Mouse (Mus musculus) hindbrain, postnatal 0 days (tissue): ENCODE measurements at regions not wholly inside any gene's neighbourhood (a gene's known extent, or its start where the extent isn't known, plus 50 kb on each side); places are given as distances from the start of the nearest gene placed in this dataset.
A peak's percentile ranks its signal among the peaks of the same experiment; 100 is the strongest.

ENCODE experiments used
- ATAC-seq: fragments of 200-750 bp; cut with Nextera tagmentation; 2 replicates; pipeline ENCODE4 v1.8.0; 2017; ENCODE audit warnings: mild to moderate bottlenecking, moderate TSS enrichment, moderate library complexity
- DNase-seq: peaks from one replicate; pipeline ENCODE4 v3.0.0-alpha.2; 2015; ENCODE audit warnings: low spot score
- H3K27ac ChIP-seq: fragments of 300-500 bp; sonication (generic); 2 replicates; pipeline ENCODE4 v1.5.1; 2014; ENCODE audit warnings: mild to moderate bottlenecking
- H3K27me3 ChIP-seq: fragments of 300-500 bp; sonication (generic); 2 replicates; pipeline ENCODE4 v1.6.1; 2014; ENCODE audit warnings: low read length, mixed read lengths; ENCODE audit not compliant: insufficient read depth
- H3K36me3 ChIP-seq: fragments of 300-500 bp; sonication (generic); 2 replicates; pipeline ENCODE4 v1.6.1; 2014; ENCODE audit warnings: low read length, mixed read lengths; ENCODE audit not compliant: insufficient read depth
- H3K4me1 ChIP-seq: fragments of 300-500 bp; sonication (generic); 2 replicates; pipeline ENCODE4 v1.6.1; 2014; ENCODE audit warnings: antibody characterized with exemption, low read length, mixed read lengths; ENCODE audit not compliant: insufficient read depth
- H3K4me2 ChIP-seq: fragments of 300-500 bp; sonication (generic); 2 replicates; pipeline ENCODE4 v1.6.1; 2014; ENCODE audit warnings: low read depth, mild to moderate bottlenecking, low read length, moderate library complexity, mixed read lengths
- H3K4me3 ChIP-seq: fragments of 300-500 bp; sonication (generic); 2 replicates; pipeline ENCODE4 v1.5.1; 2014; ENCODE audit warnings: low read length
- H3K9ac ChIP-seq: fragments of 300-500 bp; sonication (generic); replicated peaks from 2 replicates; pipeline ENCODE4 v1.6.1; 2014; ENCODE audit warnings: mild to moderate bottlenecking, low read length, moderate library complexity, mixed read lengths
- H3K9me3 ChIP-seq: fragments of 300-500 bp; sonication (generic); 2 replicates; pipeline ENCODE4 v1.6.1; 2016; ENCODE audit warnings: low read length, mixed read lengths
- CTCF ChIP-seq: IDR thresholded peaks from 2 replicates; pipeline ENCODE4 v1.5.1; 2016; ENCODE audit warnings: antibody characterized with exemption, control low read depth, low read depth
- WGBS: fragments of 180-500 bp; shearing (Covaris S2); extraction: QIAGEN DNeasy Blood & Tissue Kit; methylation state at CpG from one replicate; pipeline ENCODE4 v1.1.7; 2014; 5-methylcytosine and 5-hydroxymethylcytosine counted together

DNA sequence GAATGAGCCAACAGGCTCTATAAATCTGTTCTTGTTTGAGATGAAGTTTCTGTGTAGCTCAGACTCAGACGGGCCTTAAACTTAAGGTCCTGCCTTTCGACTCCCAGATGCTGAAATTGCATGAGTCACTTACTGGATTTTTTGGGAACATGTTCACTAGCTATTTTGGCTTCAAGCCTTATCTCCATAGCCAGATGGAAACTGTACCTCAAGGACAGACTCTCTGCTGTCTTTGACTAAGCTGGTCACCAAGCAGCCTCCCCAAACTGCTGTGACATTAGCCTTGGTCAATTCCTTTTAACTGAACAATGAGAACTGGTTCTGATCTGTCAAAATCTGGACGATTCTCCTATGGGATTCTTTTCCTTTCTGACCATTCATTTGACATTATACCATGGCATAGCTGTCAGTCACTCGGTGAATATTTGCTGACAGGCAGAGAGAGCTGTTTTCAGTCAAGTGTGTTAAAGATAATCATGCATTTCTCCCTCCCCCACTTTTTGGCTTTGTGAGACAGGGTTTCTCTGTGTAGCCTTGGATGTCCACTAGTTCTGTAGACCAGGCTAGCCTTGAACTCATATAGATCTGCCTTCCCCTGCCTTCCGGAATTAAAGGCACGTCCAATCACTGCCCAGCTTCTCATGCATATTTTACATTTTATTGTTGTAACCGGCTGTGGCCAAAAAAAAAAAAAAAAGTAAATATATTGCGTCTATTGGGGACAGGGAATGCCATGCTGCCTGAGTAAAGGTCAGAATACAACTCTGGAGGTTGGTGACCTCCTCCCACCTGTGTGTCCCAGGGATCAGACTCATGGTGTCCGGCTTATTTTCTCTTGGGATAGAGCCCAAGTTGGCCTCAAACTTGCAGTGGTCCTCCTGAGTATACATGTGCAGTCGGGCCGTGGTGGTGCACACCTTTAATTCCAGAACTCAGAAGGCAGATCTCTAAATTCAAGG, 57.9 kb upstream of the Hdhd5 start:
- Histone ChIP-seq H3K27ac (no peak overlapping the region), H3K9me3 (no peaks in the 10 kb centered on the region), H3K4me3 (no peak overlapping the region), H3K27me3 (no peaks in the 10 kb centered on the region), H3K9ac (no peak overlapping the region), H3K4me2 (no peak overlapping the region), H3K36me3 (no peaks in the 10 kb centered on the region), H3K4me1 (peaks cover 7% of the 10 kb centered on the region; the same call in 1 of the 2 replicates)
- ATAC-seq (no peak), DNase-seq (no peak)
- 80% methylated on average over 11 of the region's 11 CpGs for WGBS
- TF ChIP-seq CTCF: no peak

- Histone ChIP-seq H3K9me3 (no peaks in the 10 kb centered on the region), H3K27ac (peak overlapping the region; percentile 21; the same call in 1 of the 2 replicates), H3K9ac (no peak overlapping the region), H3K4me3 (no peak overlapping the region), H3K4me1 (peaks cover 3% of the 10 kb centered on the region; the same call in 1 of the 2 replicates), H3K27me3 (no peaks in the 10 kb centered on the region), H3K4me2 (no peak overlapping the region), H3K36me3 (no peaks in the 10 kb centered on the region)
- 40% methylated on average over 2 of the region's 2 CpGs for WGBS
- no peak for ATAC-seq
- no peak for DNase-seq
- TF ChIP-seq CTCF: no peak
These were observed 54.8 kb upstream of the Hdhd5 start for GRCm38 (mm10) chr6:120585941-120586280.

GRCm38 (mm10) chr6:120585118-120585940, 54.2 kb upstream of the Hdhd5 start:
- Histone ChIP-seq H3K27me3 (no peaks in the 10 kb centered on the region), H3K4me3 (no peak overlapping the region), H3K36me3 (no peaks in the 10 kb centered on the region), H3K4me2 (no peak overlapping the region), H3K9me3 (no peaks in the 10 kb centered on the region), H3K4me1 (peaks cover 3% of the 10 kb centered on the region; the same call in 1 of the 2 replicates), H3K27ac (peak overlapping the region; percentile 21; the same call in 1 of the 2 replicates), H3K9ac (no peak overlapping the region)
- peak; percentile 42 for DNase-seq
- peak; percentile 39; the same call in 1 of the 2 replicates for ATAC-seq
- WGBS: 31% methylated on average over 9 of the region's 9 CpGs
- TF ChIP-seq CTCF: no peak

GRCm38 (mm10) chr6:120581748-120582147, 50.6 kb upstream of the Hdhd5 start:
- Histone ChIP-seq H3K9ac (no peak overlapping the region), H3K4me2 (no peak overlapping the region), H3K27me3 (no peaks in the 10 kb centered on the region), H3K9me3 (no peaks in the 10 kb centered on the region), H3K36me3 (no peaks in the 10 kb centered on the region), H3K4me3 (no peak overlapping the region), H3K27ac (no peak overlapping the region), H3K4me1 (peaks cover 16% of the 10 kb centered on the region)
- WGBS: 93% methylated on average over 2 of the region's 2 CpGs
- ATAC-seq: no peak
- TF ChIP-seq CTCF: peak; percentile 43
- no peak for DNase-seq
